Comparison of ENCODE assay signal across 10 mouse cellular contexts in the genomic region with DNA sequence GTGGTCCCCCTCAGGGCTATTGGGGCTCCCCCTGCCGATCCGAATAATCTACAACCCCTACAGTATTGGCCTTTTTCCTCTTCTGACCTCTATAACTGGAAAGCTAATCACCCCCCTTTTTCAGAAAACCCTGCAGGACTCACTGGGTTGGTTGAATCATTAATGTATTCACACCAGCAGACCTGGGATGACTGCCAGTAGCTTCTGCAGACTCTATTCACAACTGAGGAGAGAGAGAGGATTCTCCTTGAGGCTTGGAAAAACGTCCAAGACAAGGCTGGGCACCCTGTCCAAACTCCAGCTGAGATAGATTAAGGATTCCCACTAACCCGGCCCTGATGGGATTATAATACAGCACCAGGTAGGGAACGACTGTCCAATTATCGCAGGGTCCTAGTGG. TPM values are rescaled to one million over a fixed set of nuclear protein-coding genes. Genes with fewer than 3 reads are reported as not detected.
A peak's percentile ranks its signal among the peaks of the same experiment; 100 is the strongest.
DNase-seq lines count a peak whose midpoint lies in the region; ATAC-seq and TF ChIP-seq lines count a peak whose summit lies in the region.
"Not testable (repeated sequence)": the region's sequence is repeated elsewhere in the genome, so short reads cannot be mapped to it uniquely, and the experiment has no call there.
"Had no signal": no experiment of that assay in that cellular context is flagged by ENCODE, and none has a peak within 500 bp of the region (broad histone marks: within the 10 kb centered on the region; RNA-seq: fewer than 3 reads in every experiment).

No protein-coding gene starts in this region.

- not testable (repeated sequence) for H3K9ac ChIP-seq in hindbrain, postnatal 0 days (replicated peaks; ENCODE audit: low read length); midbrain, postnatal 0 days (replicated peaks; ENCODE audit: low read length, poor library complexity, severe bottlenecking)

- intact Hi-C loops in left cerebral cortex, postnatal 14 days (cut with DNase I), result not testable (repeated sequence)

- DNase-seq in NIH3T3 (ENCODE audit: low read depth), result peak; percentile 3
- DNase-seq in cerebellum, adult 9-10 months, result peak; percentile 4
- DNase-seq in cerebellum, postnatal 14 days, result peak; percentile 42 to 47
- DNase-seq in hindbrain, postnatal 0 days (ENCODE audit: low spot score), result peak; percentile 49
- peak; percentile 14 to 23 for DNase-seq in kidney, adult 8-10 months
- DNase-seq in left cerebral cortex, postnatal 14 days (ENCODE audit: low spot score in 2 of 2), result peak; percentile 2 to 5
- DNase-seq in midbrain, postnatal 0 days (ENCODE audit: low spot score), result peak; percentile 32
- peak; percentile 5 for DNase-seq in right cerebral cortex, postnatal 4 days

- not testable (repeated sequence) for H3K36me3 ChIP-seq in hindbrain, postnatal 0 days (ENCODE audit: insufficient read depth, low read length); midbrain, postnatal 0 days (ENCODE audit: insufficient read depth, low read length)

- not testable (repeated sequence) for H3K4me1 ChIP-seq in hindbrain, postnatal 0 days (ENCODE audit: insufficient read depth, low read length); midbrain, postnatal 0 days (ENCODE audit: insufficient read depth, low read length)

- TF ChIP-seq CTCF in hindbrain, postnatal 0 days (IDR thresholded peaks at IDR 0.05; ENCODE audit: low read depth); midbrain, postnatal 0 days (IDR thresholded peaks at IDR 0.05): not testable (repeated sequence)

- not testable (repeated sequence) for H3K9me3 ChIP-seq in hindbrain, postnatal 0 days (ENCODE audit: low read length); midbrain, postnatal 0 days (ENCODE audit: low read length)

- not testable (repeated sequence) for H3K27me3 ChIP-seq in hindbrain, postnatal 0 days (ENCODE audit: insufficient read depth, low read length); midbrain, postnatal 0 days (ENCODE audit: insufficient read depth, low read length)

- ATAC-seq in hindbrain, postnatal 0 days; midbrain, postnatal 0 days (ENCODE audit: low FRiP score): not testable (repeated sequence)

- not testable (repeated sequence) for H3K27ac ChIP-seq in hindbrain, postnatal 0 days; midbrain, postnatal 0 days (ENCODE audit: low read depth, low read length)

- H3K4me2 ChIP-seq in hindbrain, postnatal 0 days (ENCODE audit: low read depth, low read length); midbrain, postnatal 0 days (ENCODE audit: low read depth, low read length, poor library complexity, severe bottlenecking): not testable (repeated sequence)

- 49% methylated on average over 6 of the region's 6 CpGs for WGBS in hindbrain, postnatal 0 days
- WGBS in midbrain, postnatal 0 days, result 82% methylated on average over 6 of the region's 6 CpGs

- not testable (repeated sequence) for H3K4me3 ChIP-seq in hindbrain, postnatal 0 days (ENCODE audit: low read length); midbrain, postnatal 0 days (ENCODE audit: low read depth, low read length)

RNA-seq across cellular contexts. Expression of a gene that starts 41.4 kb away (rescaled TPM):
- total RNA-seq in hindbrain, postnatal 0 days (2014; rRNA removed), result 3.7 and 7.0 TPM in 2 replicates
- polyA plus RNA-seq in hindbrain, postnatal 0 days (2015; fragmentation: Nextera tagmentation; extraction: Ambion mirVana), result 1.5 and 1.7 TPM in 2 replicates
- total RNA-seq in left cerebral cortex, postnatal 14 days (2021), result 1 to 10 TPM in 1 of 2 experiments, under 1 TPM in 1; 0.66 to 1.2 TPM
- 4.7 TPM in 2 replicates for total RNA-seq in midbrain, postnatal 0 days (2014; rRNA removed)
- polyA plus RNA-seq in midbrain, postnatal 0 days (2015; fragmentation: Nextera tagmentation; extraction: Ambion mirVana), result 1.9 and 2.1 TPM in 2 replicates
- polyA plus RNA-seq: inflammation-experienced regulatory T-cells, adult 6 months; Patski had no signal
